Mouse (Mus musculus) CH12.LX (cell line): ENCODE measurements at regions not wholly inside any gene's neighbourhood (a gene's known extent, or its start where the extent isn't known, plus 50 kb on each side); places are given as distances from the start of the nearest gene placed in this dataset.

Experiments used
- DNase-seq: peaks from one replicate; pipeline ENCODE4 v3.0.0-alpha.2; 2013; ENCODE audit errors: extremely low read depth
- H3K27ac ChIP-seq: 2 replicates; pipeline ENCODE4 v1.5.1; 2012; ENCODE audit warnings: low read depth, mild to moderate bottlenecking, control low read depth, moderate library complexity; ENCODE audit not compliant: insufficient read depth
- H3K27me3 ChIP-seq: replicated peaks from 2 replicates; pipeline ENCODE3; 2012; ENCODE audit warnings: inconsistent platforms
- H3K36me3 ChIP-seq, 2 experiments: replicated peaks in 1 of 2; 2 replicates each; pipeline versions ENCODE3 to v1.6.1; 2012; ENCODE audit warnings: inconsistent platforms in 1 of 2, low read length in 1 of 2, mild to moderate bottlenecking in 1 of 2, mixed read lengths in 1 of 2, moderate library complexity in 1 of 2; ENCODE audit not compliant: control insufficient read depth in 1 of 2, insufficient read depth in 1 of 2
- H3K4me1 ChIP-seq, 2 experiments: 2 replicates each; pipeline ENCODE4 v1.6.1; 2012; ENCODE audit warnings: inconsistent platforms in 1 of 2, moderate library complexity in 1 of 2; ENCODE audit not compliant: insufficient read depth in 2 of 2, control insufficient read depth in 1 of 2
- H3K4me2 ChIP-seq: 2 replicates; pipeline ENCODE4 v1.6.1; 2012; ENCODE audit warnings: low read depth, mild to moderate bottlenecking, control low read depth; ENCODE audit not compliant: poor library complexity, insufficient read depth, severe bottlenecking
- H3K4me3 ChIP-seq, 3 experiments: fragments of 150-350 bp in 1 of 3; sonication (generic) in 1 of 3; replicated peaks in 1 of 3; 2 replicates each; pipeline versions ENCODE3 to v1.5.1; 2011 to 2012; ENCODE audit warnings: low read depth in 2 of 3, low read length in 2 of 3, mild to moderate bottlenecking in 2 of 3, moderate library complexity in 2 of 3, control low read depth in 1 of 3, improper control_type of control experiment in 1 of 3, inconsistent platforms in 1 of 3, mixed read lengths in 1 of 3; ENCODE audit not compliant: poor library complexity in 1 of 3
- H3K79me2 ChIP-seq: replicated peaks from 2 replicates; pipeline ENCODE4 v1.6.1; 2012; ENCODE audit warnings: mild to moderate bottlenecking, moderate library complexity; ENCODE audit not compliant: control insufficient read depth, poor library complexity, insufficient read depth, severe bottlenecking; ENCODE audit errors: extremely low read depth
- H3K9ac ChIP-seq: 2 replicates; pipeline ENCODE4 v1.6.1; 2012; ENCODE audit warnings: low read depth, mild to moderate bottlenecking, control low read depth, moderate library complexity; ENCODE audit not compliant: insufficient read depth
- H3K9me3 ChIP-seq: replicated peaks from 2 replicates; pipeline ENCODE3; 2012; ENCODE audit warnings: low read length, inconsistent platforms, mixed read lengths
- CHD1 ChIP-seq: IDR thresholded peaks from 2 replicates; pipeline ENCODE4 v1.6.1; 2012; ENCODE audit warnings: low read depth, low read length, improper control_type of control experiment, inconsistent platforms
- CTCF ChIP-seq, 2 experiments: IDR thresholded peaks in 1 of 2; conservative IDR thresholded peaks in 1 of 2; 2 replicates each; pipeline ENCODE4 v1.5.1; 2011 to 2012; ENCODE audit warnings: low read depth in 2 of 2, low read length in 2 of 2, improper control_type of control experiment in 1 of 2, inconsistent platforms in 1 of 2, mild to moderate bottlenecking in 1 of 2, moderate library complexity in 1 of 2
- E2F4 ChIP-seq: IDR thresholded peaks from 2 replicates; pipeline ENCODE4 v1.6.1; 2011; ENCODE audit warnings: low read depth, low read length, improper control_type of control experiment; ENCODE audit not compliant: insufficient replicate concordance
- ELF1 ChIP-seq: IDR thresholded peaks from 2 replicates; pipeline ENCODE4 v1.6.1; 2014; ENCODE audit warnings: low read depth, mild to moderate bottlenecking, inconsistent platforms, low read length, improper control_type of control experiment
- EP300 ChIP-seq: IDR thresholded peaks from 2 replicates; pipeline ENCODE4 v1.6.1; 2011; ENCODE audit warnings: low read length, improper control_type of control experiment
- IRF4 ChIP-seq: IDR thresholded peaks from 2 replicates; pipeline ENCODE4 v1.6.1; 2014; ENCODE audit warnings: low read depth, mild to moderate bottlenecking, inconsistent platforms, low read length, improper control_type of control experiment
- JUN ChIP-seq: IDR thresholded peaks from 2 replicates; pipeline ENCODE4 v1.6.1; 2011; ENCODE audit warnings: low read depth, mild to moderate bottlenecking, low read length, improper control_type of control experiment, moderate library complexity; ENCODE audit not compliant: insufficient read depth
- KAT2A ChIP-seq: IDR thresholded peaks from 2 replicates; pipeline ENCODE4 v1.6.1; 2012; ENCODE audit warnings: low read length, improper control_type of control experiment, inconsistent platforms; ENCODE audit not compliant: insufficient replicate concordance
- MAFK ChIP-seq: IDR thresholded peaks from 2 replicates; pipeline ENCODE4 v1.6.1; 2011; ENCODE audit warnings: low read length, improper control_type of control experiment; ENCODE audit not compliant: insufficient replicate concordance
- MAX ChIP-seq: IDR thresholded peaks from 2 replicates; pipeline ENCODE4 v1.6.1; 2011; ENCODE audit warnings: low read length, improper control_type of control experiment
- MXI1 ChIP-seq: IDR thresholded peaks from 2 replicates; pipeline ENCODE4 v1.6.1; 2011; ENCODE audit warnings: mild to moderate bottlenecking, low read depth, low read length, improper control_type of control experiment
- MYC ChIP-seq: IDR thresholded peaks from 2 replicates; pipeline ENCODE4 v1.6.1; 2011; ENCODE audit warnings: low read depth, mild to moderate bottlenecking, improper control_type of control experiment, low read length
- NELFE ChIP-seq: IDR thresholded peaks from 2 replicates; pipeline ENCODE4 v1.6.1; 2011; ENCODE audit warnings: low read depth, low read length, improper control_type of control experiment
- PAX5 ChIP-seq: IDR thresholded peaks from 2 replicates; pipeline ENCODE4 v1.6.1; 2012; ENCODE audit warnings: low read length, inconsistent platforms, mixed read lengths
- POLR2A ChIP-seq: IDR thresholded peaks from 2 replicates; pipeline ENCODE4 v1.6.1; 2011; ENCODE audit warnings: low read depth, mild to moderate bottlenecking, improper control_type of control experiment, low read length
- POLR2AphosphoS2 ChIP-seq: IDR thresholded peaks from 2 replicates; pipeline ENCODE4 v1.6.1; 2011; ENCODE audit warnings: low read depth, low read length, improper control_type of control experiment
- RAD21 ChIP-seq: IDR thresholded peaks from 2 replicates; pipeline ENCODE4 v1.6.1; 2011; ENCODE audit warnings: low read depth, mild to moderate bottlenecking, low read length, improper control_type of control experiment, moderate library complexity
- RCOR1 ChIP-seq: conservative IDR thresholded peaks from 2 replicates; pipeline ENCODE4 v1.6.1; 2012; ENCODE audit warnings: low read depth, mild to moderate bottlenecking, inconsistent platforms, low read length, improper control_type of control experiment
- SMC3 ChIP-seq: IDR thresholded peaks from 2 replicates; pipeline ENCODE4 v1.6.1; 2011; ENCODE audit warnings: low read depth, low read length, improper control_type of control experiment
- TCF12 ChIP-seq: IDR thresholded peaks from 2 replicates; pipeline ENCODE4 v1.6.1; 2014; ENCODE audit warnings: low read depth, mild to moderate bottlenecking, inconsistent platforms, low read length, improper control_type of control experiment
- USF1 ChIP-seq: IDR thresholded peaks from 2 replicates; pipeline ENCODE4 v1.6.1; 2014; ENCODE audit warnings: low read depth, mild to moderate bottlenecking, inconsistent platforms, low read length, improper control_type of control experiment
- USF2 ChIP-seq: conservative IDR thresholded peaks from 2 replicates; pipeline ENCODE4 v1.6.1; 2011; ENCODE audit warnings: low read depth, low read length, improper control_type of control experiment
- ZMIZ1 ChIP-seq: IDR thresholded peaks from 2 replicates; pipeline ENCODE4 v1.6.1; 2012; ENCODE audit warnings: low read depth, mild to moderate bottlenecking, inconsistent platforms, low read length, improper control_type of control experiment
- dilution Hi-C: fragments of 300-500 bp; cut with MboI; formaldehyde crosslinking; loops from 2 replicates; pipeline ENCODE4 v1.14.3; 2020; ENCODE audit warnings: low sequenced_read_pairs; ENCODE audit not compliant: extremely low pct_unique_long_range_greater_than_20kb, extremely low pct_ligation_motif_present
- in situ Hi-C: fragments of 300-500 bp; cut with MboI; formaldehyde crosslinking; loops from 3 replicates; pipeline ENCODE4 v1.14.3; 2019; ENCODE audit warnings: low sequenced_read_pairs, low pct_ligation_motif_present, low pct_unique_long_range_greater_than_20kb, mixed read lengths

GRCm38 (mm10) chr10:111405071-111405470, 68.0 kb upstream of the Nap1l1 start:
- no peak for DNase-seq
- Histone ChIP-seq H3K27me3 (no peaks in the 10 kb centered on the region), H3K36me3 (no peaks in the 10 kb centered on the region), H3K4me1 (peaks cover 0 to 26% of the 10 kb centered on the region in 2 experiments; a peak in 2 of 4 replicates), H3K27ac (no peak overlapping the region), H3K9me3 (no peaks in the 10 kb centered on the region), H3K4me3 (no peak overlapping the region), H3K4me2 (no peak overlapping the region), H3K9ac (no peak overlapping the region), H3K79me2 (no peaks in the 10 kb centered on the region)
- dilution Hi-C loops (no loop called here), in situ Hi-C loops (no loop called here)
- TF ChIP-seq IRF4 (no peak), RCOR1 (no peak), NELFE (no peak), PAX5 (no peak)

GRCm38 (mm10) chr10:111408887-111409286, 64.1 kb upstream of the Nap1l1 start:
- Histone ChIP-seq H3K27me3 (no peaks in the 10 kb centered on the region), H3K9me3 (no peaks in the 10 kb centered on the region), H3K79me2 (no peaks in the 10 kb centered on the region), H3K36me3 (no peaks in the 10 kb centered on the region), H3K27ac (no peak overlapping the region), H3K4me3 (no peak overlapping the region), H3K9ac (no peak overlapping the region), H3K4me2 (no peak overlapping the region), H3K4me1 (peaks cover 0 to 47% of the 10 kb centered on the region in 2 experiments; a peak in 2 of 4 replicates)
- TF ChIP-seq EP300: no peak
- no peak for TF ChIP-seq RCOR1
- no peak for TF ChIP-seq ZMIZ1
- no peak for TF ChIP-seq CHD1
- no peak for TF ChIP-seq USF2
- TF ChIP-seq USF1: no peak
- no peak for TF ChIP-seq E2F4
- no peak for TF ChIP-seq KAT2A
- TF ChIP-seq MYC: no peak
- no peak for TF ChIP-seq TCF12
- no peak for TF ChIP-seq NELFE
- in situ Hi-C loops: no loop called here
- DNase-seq: no peak
- dilution Hi-C loops: no loop called here

- dilution Hi-C loops: no loop called here
- Histone ChIP-seq H3K4me2 (no peak overlapping the region), H3K4me3 (no peak overlapping the region), H3K79me2 (no peaks in the 10 kb centered on the region), H3K36me3 (no peaks in the 10 kb centered on the region), H3K27ac (no peak overlapping the region), H3K9ac (no peak overlapping the region), H3K4me1 (peaks cover 0 to 47% of the 10 kb centered on the region in 2 experiments; a peak in 2 of 4 replicates), H3K9me3 (no peaks in the 10 kb centered on the region), H3K27me3 (no peaks in the 10 kb centered on the region)
- in situ Hi-C loops: no loop called here
- TF ChIP-seq MXI1 (no peak), POLR2A (no peak), RAD21 (no peak), JUN (no peak), EP300 (no peak), ELF1 (no peak), MAFK (no peak), TCF12 (no peak), CTCF (conservative IDR thresholded peaks at IDR 0.05 in 1 of 2, IDR thresholded peaks at IDR 0.05 in 1 of 2; ENCODE audit: low read depth in 2 of 2, low read length in 2 of 2) (no peak), POLR2AphosphoS2 (no peak), MAX (no peak), SMC3 (no peak)
- DNase-seq: no peak
These were observed 63.5 kb upstream of the Nap1l1 start for GRCm38 (mm10) chr10:111409497-111409896.
